Mouse (Mus musculus) neural tube, embryonic 15.5 days (tissue): ENCODE data around the gene H2afy2. TPM values are rescaled to one million over a fixed set of nuclear protein-coding genes. Genes with fewer than 3 reads are reported as not detected.

ENCODE experiments used
- ATAC-seq: fragments of 200-750 bp; cut with Nextera tagmentation; 2 replicates; pipeline ENCODE4 v1.8.0; 2017; ENCODE audit warnings: mild to moderate bottlenecking, moderate TSS enrichment, moderate library complexity; ENCODE audit not compliant: low FRiP score
- H3K27ac ChIP-seq: fragments of 300-500 bp; sonication (generic); replicated peaks from 2 replicates; pipeline ENCODE4 v1.5.1; 2015; ENCODE audit warnings: mild to moderate bottlenecking, inconsistent platforms
- H3K27me3 ChIP-seq: fragments of 300-500 bp; sonication (generic); replicated peaks from 2 replicates; pipeline ENCODE4 v1.6.1; 2015; ENCODE audit warnings: inconsistent platforms
- H3K36me3 ChIP-seq: fragments of 300-500 bp; sonication (generic); 2 replicates; pipeline ENCODE4 v1.6.1; 2015; ENCODE audit warnings: inconsistent platforms
- H3K4me1 ChIP-seq: fragments of 300-500 bp; sonication (generic); 2 replicates; pipeline ENCODE4 v1.6.1; 2015; ENCODE audit warnings: inconsistent platforms
- H3K4me2 ChIP-seq: fragments of 300-500 bp; sonication (generic); 2 replicates; pipeline ENCODE4 v1.6.1; 2015; ENCODE audit warnings: inconsistent platforms, mild to moderate bottlenecking, moderate library complexity
- H3K4me3 ChIP-seq: fragments of 300-500 bp; sonication (generic); replicated peaks from 2 replicates; pipeline ENCODE4 v1.5.1; 2015; ENCODE audit warnings: mild to moderate bottlenecking, inconsistent platforms
- H3K9ac ChIP-seq: fragments of 300-500 bp; sonication (generic); replicated peaks from 2 replicates; pipeline ENCODE4 v1.6.1; 2015; ENCODE audit warnings: mild to moderate bottlenecking, inconsistent platforms
- H3K9me3 ChIP-seq: fragments of 300-500 bp; sonication (generic); replicated peaks from 2 replicates; pipeline ENCODE4 v1.6.1; 2016; ENCODE audit warnings: inconsistent platforms
- WGBS: fragments of 180-500 bp; shearing (Covaris S2); methylation state at CpG from one replicate; pipeline ENCODE4 v1.1.7; 2015; ENCODE audit warnings: mixed read lengths; 5-methylcytosine and 5-hydroxymethylcytosine counted together
- microRNA-seq: library from miRNA; unstranded; fragments of <30 nt; microRNA quantifications from one replicate; pipeline ENCODE4, GENCODE M21; 2017
- polyA plus RNA-seq: library from polyadenylated mRNA; unstranded; fragments of >200 nt; fragmentation: Nextera tagmentation; extraction: Ambion mirVana; gene quantifications from 2 replicates; pipeline ENCODE4 v1.2.1, GENCODE M21; 2015

Gene H2afy2
- polyA plus RNA-seq, 1 experiment from 2014 or later: 258 TPM

GRCm38 (mm10) chr10:61695703-61696559 lies 88.0 kb downstream of the H2afy2 start:
- ATAC-seq: peak; percentile 51
- peak overlapping the region; percentile 76 for H3K9ac ChIP-seq
- peak overlapping the region; percentile 80 for H3K27ac ChIP-seq
- WGBS: under 1% methylated on average over 72 of the region's 111 CpGs
- peaks cover 35% of the 10 kb centered on the region for H3K4me1 ChIP-seq
- H3K4me3 ChIP-seq: peak overlapping the region; percentile 96
- peak overlapping the region; percentile 100 for H3K4me2 ChIP-seq
- no peaks in the 10 kb centered on the region for H3K9me3 ChIP-seq
- H3K27me3 ChIP-seq: no peaks in the 10 kb centered on the region
- peaks cover 29% of the 10 kb centered on the region for H3K36me3 ChIP-seq

- H3K27ac ChIP-seq: peak within 1 kb of the TSS; percentile 80
- peak within 1 kb of the TSS; percentile 76 for H3K9ac ChIP-seq
- H3K36me3 ChIP-seq: peaks cover 37% of the 10 kb centered on the region
- WGBS: under 1% methylated on average over 42 of the region's 42 CpGs
- H3K4me2 ChIP-seq: peak within 1 kb of the TSS; percentile 100
- peak; percentile 96 for ATAC-seq
- H3K4me1 ChIP-seq: peaks cover 35% of the 10 kb centered on the region
- peak within 1 kb of the TSS; percentile 96 for H3K4me3 ChIP-seq
- no peaks in the 10 kb centered on the region for H3K9me3 ChIP-seq
- H3K27me3 ChIP-seq: no peaks in the 10 kb centered on the region
These were observed 88.9 kb downstream of the H2afy2 start, which contains the start of gene Tysnd1 for GRCm38 (mm10) chr10:61694870-61695670. TSS of gene Tysnd1 (plus strand) at chr10:61695514.

GRCm38 (mm10) chr10:61693563-61693962 lies 90.4 kb downstream of the H2afy2 start:
- WGBS: 74% methylated on average over 4 of the region's 4 CpGs
- Histone ChIP-seq H3K4me3 (no peak overlapping the region), H3K27me3 (no peaks in the 10 kb centered on the region), H3K27ac (no peak overlapping the region), H3K36me3 (peaks cover 44% of the 10 kb centered on the region), H3K9me3 (no peaks in the 10 kb centered on the region), H3K4me1 (peaks cover 24% of the 10 kb centered on the region), H3K4me2 (no peak overlapping the region), H3K9ac (no peak overlapping the region)
- ATAC-seq: no peak

GRCm38 (mm10) chr10:61689405-61689804 lies 94.5 kb downstream of the H2afy2 start:
- Histone ChIP-seq H3K4me1 (no peaks in the 10 kb centered on the region), H3K36me3 (peaks cover 75% of the 10 kb centered on the region), H3K4me2 (no peak overlapping the region), H3K4me3 (no peak overlapping the region), H3K9me3 (no peaks in the 10 kb centered on the region), H3K27me3 (no peaks in the 10 kb centered on the region), H3K9ac (no peak overlapping the region), H3K27ac (no peak overlapping the region)
- WGBS: 93% methylated on average over 8 of the region's 8 CpGs
- ATAC-seq: no peak

Small RNA genes within 50 kb of the gene (microRNA-seq; reads per million reads assigned to microRNA genes)
- not detected for gene Mir5108

Other genes with a start within 250 kb of the H2afy2 start
- 0.42 and 0.58 TPM in 2 replicates for gene Npffr1, start 188.7 kb downstream of the H2afy2 start, polyA plus RNA-seq
- gene Ppa1, start 135.6 kb downstream of the H2afy2 start, polyA plus RNA-seq: 200 and 209 TPM in 2 replicates
- 183 and 196 TPM in 2 replicates for gene Sar1a, start 103.8 kb downstream of the H2afy2 start, polyA plus RNA-seq
- gene Tysnd1, start 88.6 kb downstream of the H2afy2 start, polyA plus RNA-seq: 31.4 and 33.7 TPM in 2 replicates
- 17.3 and 18.2 TPM in 2 replicates for gene Aifm2, start 68.9 kb downstream of the H2afy2 start, polyA plus RNA-seq
- 3.5 and 4.3 TPM in 2 replicates for gene Col13a1, start 195.0 kb upstream of the H2afy2 start, polyA plus RNA-seq